Mouse (Mus musculus) T-helper 2 cell (primary cell): Measurements from ENCODE around the gene Mgea5.

Experiments
- in situ Hi-C: fragments of 300-600 bp; cut with MboI, MseI; formaldehyde crosslinking; loops from one replicate; pipeline ENCODE4 v1.15.1; 2025; ENCODE audit warnings: high pct_unique_total_duplicates

The Mgea5 gene

DNA sequence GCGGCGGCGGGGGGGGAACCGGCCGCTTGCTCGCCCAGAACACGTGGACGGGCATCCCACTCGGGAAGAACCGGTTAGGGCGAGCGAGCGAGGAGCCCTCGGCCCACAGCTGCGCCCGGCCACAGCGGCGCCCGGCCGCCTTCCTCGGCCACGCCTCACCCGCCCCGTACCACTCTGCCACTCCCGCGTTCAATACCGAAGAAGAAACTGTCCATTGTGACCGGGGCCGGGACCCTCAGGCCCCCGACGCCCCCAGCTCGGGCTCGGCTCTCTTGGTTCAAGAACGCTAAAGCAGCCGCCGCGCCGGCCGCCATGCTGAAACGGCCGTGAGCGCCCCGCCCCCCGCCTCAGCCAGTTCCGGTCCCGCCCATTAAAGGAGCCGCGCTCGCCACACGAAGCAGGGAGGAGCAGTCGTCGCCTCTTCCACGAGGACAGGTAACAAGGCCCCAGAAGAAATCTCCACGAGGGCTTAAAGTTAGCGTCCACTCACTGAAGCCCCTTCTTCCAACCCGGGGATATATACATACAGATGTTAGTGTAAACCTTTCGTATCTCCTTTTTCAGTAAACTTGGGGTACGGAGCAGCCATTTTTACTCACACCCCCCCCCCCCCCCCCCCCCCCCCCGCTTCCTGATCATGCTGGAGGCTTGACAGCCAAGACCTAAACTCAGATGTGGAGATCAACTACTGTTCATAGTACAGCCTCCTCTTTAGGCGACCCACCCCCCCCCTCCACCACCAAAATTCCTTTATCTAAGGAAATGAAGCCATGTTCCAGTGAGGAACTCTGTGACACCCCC is 34.2 kb downstream of the Mgea5 start, which contains the start of gene Npm3:
TSS of gene Npm3 (minus strand) at position 349 of the 801 bp plus-strand sequence.
- in situ Hi-C loops: loop anchor here (5.0 to 10.0 kb wide), 2 partner anchors 177 to 535 kb away; no protein-coding TSS in a partner anchor

DNA sequence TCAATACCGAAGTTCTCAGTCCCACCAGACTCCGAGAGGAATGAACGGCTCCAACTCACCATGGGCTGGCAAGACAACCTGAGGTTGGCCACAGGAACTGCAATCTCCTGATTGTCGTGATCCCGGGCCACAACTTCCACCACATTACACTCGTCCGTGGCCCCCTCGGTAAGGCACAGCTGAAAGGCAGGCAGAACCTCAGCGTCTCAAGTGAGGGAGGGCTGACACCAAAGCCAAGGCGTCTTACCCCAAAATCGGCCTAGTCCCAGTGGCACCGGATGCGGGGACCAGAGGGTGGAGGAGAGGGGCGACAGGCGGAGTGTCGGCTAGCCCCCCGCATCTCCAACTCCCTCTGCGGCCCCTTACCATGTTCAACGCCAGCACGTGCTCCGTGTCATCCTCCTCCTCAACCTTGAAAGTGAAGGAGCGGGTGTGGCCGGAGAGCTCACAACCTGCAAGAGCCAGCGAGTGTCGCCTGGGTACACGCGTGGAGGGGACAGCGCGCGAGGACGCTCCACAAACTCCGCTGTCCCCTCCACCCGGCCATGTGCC is 34.9 kb downstream of the Mgea5 start:
- in situ Hi-C loops: loop anchor here (5.0 to 10.0 kb wide), 2 partner anchors 176 to 534 kb away; no protein-coding TSS in a partner anchor

DNA sequence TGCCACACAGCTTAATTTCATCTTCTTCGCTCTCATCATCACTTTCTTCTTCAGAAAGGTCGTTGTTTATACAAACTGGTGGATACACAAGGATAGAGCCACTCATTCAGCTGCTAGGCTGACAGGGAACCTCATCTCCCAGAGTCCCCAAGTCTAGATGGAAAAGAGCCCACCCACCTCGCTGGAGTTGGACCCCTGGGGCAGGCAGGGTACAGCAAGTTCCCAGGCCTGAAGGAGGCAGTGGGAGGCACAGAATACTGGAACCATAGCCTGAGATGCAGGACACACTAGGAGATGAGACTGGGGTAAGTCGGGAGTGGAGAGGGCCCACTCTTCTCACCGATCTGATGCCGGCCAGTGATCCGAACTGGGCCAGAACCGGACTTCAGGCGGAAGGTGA is 35.4 kb downstream of the Mgea5 start:
- in situ Hi-C loops: loop anchor here (5.0 to 10.0 kb wide), 2 partner anchors 176 to 533 kb away; no protein-coding TSS in a partner anchor

DNA sequence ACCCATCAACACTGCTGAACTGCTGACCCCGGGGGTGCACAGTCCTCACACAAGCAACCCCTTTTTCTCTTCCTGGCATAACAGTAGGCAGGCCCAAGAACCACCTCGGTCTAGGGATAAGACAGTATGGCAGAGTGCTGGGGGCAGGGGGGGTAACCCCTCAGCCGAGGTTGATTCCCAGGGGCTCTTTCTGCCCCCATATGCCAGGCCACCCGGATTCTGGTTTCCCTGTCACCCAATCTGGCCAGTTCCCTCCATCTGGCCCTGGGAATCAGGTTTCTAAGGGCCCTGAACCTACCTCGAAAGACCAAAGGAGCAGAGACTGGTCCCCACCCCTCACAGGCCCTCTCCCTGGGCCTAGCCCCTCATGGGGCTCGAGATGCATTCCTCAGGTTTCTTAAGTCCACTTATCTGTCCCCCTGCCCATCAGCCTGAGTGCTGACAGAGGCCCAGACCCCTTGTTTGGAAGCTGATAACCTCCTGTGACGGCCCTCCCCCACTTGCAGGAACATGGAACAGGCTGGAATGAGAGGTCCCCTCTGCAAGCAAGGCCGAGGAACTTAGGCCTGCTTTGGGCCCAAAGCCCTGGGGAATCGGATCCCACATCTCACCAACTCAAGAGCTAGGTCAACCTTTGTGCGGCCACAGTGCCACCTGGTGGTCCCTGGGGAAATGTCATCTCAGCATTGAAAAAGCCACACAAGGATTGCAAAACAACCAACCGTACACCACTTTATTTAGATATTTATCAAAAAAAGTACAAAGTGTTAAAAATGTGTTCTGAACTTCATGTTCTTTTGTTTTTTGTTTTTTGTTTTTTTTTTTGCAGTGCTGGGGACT is 36.4 kb downstream of the Mgea5 start:
- in situ Hi-C loops: loop anchor here (5.0 to 10.0 kb wide), 2 partner anchors 175 to 532 kb away; no protein-coding TSS in a partner anchor

DNA sequence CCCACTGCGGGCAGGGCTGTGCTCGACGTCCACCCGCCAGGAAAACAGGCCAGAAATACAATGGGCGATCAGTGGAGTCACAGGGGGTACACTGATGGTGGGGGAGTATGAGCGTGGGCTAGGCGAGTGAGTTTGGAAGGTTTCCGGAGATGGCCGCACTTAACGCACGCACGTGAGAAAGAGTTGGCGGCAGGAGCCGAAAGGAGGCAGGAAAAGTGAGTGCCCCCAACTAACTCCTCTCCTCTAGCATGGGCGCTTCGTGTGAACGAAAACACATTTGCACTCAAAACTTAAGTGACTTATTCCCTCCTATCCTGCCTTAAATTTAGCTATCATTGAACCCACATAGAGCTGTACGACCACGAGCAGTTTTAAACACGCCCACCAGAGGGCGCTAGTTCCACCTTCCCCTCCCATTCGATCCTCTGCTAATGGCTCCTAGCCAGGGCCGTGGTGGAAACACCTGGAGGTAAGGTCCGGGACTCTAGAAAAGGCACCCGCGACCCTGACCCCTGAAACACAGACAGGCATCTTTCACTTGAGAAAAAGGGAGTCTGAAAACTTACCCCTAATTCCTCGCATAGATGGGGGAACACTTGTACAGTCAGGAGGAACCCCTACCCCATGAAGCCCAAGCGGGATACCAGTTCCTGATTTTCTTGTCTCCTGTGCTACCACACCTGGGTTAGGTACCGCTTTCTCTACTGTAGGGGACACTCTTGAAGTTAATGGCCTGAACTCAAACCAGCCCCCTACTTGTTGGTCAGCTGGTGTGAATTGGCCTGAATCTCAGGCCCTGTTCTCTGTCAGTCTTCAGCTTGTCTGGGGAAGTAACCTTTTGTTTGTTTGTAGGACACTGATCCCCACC is 37.2 kb downstream of the Mgea5 start:
- in situ Hi-C loops: loop anchor here (5.0 to 10.0 kb wide), 2 partner anchors 174 to 532 kb away; no protein-coding TSS in a partner anchor

DNA sequence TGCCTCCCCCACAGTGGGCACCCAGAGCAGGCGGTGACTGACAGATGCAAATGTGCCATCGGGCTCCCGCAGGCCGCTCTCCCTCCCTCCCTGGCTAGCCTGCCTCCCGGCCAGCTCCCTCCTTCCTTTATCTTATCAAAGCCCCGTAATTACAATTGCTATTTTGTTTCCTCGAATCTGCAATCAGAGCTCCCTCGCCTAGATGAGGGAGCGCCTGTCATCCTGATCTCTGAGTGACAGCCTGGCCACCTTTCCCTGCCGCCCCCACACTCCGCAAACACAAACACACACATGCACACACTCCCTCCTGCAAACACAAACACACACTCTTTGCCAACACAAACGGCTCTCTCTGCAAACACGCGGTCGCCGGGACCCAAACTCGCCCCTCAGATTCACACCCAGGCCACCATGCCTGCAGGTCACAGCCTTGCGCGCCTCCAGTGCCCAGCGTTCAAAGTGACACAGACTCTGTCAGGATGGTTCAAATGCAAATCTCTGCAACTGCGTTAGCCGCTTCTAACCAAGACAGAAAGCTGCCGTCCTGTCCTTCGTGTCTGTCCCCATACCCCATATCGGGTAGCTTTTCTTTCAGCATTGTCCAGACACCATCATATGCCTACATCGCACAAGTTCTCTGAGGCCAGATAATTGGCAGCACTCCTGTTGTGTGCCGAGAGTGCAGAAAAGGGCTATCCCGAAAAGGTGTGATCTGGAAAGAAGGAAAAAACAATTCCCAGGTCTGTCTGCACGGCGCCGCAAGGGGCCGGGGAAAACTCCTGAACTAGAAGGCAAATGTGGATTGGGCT is 38.1 kb downstream of the Mgea5 start:
- in situ Hi-C loops: loop anchor here (5.0 to 10.0 kb wide), 2 partner anchors 173 to 531 kb away; no protein-coding TSS in a partner anchor

DNA sequence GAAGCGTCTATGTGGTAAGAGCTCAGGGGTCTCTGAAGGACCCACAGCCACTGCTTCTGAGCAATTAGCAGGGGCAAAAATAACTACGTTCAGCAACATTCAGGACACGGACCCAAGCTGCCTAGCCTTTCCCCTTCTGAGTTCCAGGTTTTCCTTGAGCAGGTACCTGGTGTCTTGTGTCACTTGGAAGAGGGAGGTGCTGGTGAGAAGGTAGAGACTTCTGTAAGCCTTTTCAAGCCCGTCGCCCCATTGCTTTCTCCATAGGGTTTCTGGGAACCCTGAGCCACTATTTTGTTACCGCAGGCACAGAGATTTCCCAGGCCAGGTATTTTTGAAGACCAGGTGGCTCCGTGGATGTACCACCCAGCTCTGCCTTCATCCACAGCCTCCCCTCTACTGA is 40.0 kb downstream of the Mgea5 start:
- in situ Hi-C loops: loop anchor here (10.0 kb wide), 1 partner anchor 529 kb away; no protein-coding TSS in a partner anchor

DNA sequence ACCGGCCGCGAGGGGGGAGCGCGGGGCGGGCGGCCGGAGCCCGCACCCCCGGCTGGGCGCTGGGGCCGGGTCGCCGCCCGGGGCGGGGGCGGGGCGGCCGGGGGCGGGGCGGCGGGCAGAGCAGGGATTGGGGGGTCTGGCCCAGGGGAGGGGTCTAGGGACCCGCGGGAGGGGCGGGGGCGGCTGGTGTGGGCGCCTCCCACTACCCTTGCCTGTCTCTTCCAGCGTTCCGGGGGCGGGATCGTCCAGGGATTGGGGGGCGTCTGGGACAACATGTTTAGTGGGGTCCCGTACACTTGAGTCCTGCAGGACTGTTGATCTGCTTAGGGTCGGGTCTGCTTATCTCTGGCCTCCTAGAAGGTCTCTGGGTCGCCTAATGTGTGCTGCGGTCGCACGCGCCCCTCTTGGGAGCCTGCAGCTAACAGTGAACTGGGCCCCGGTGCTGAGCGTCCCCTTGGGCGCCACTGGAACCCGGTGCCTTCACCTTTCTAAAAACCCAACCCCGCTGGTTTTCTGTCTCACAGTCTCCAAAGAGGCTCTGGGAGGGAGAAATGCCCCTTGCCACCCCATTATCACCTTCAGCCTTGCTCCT is 40.6 kb downstream of the Mgea5 start:
- in situ Hi-C loops: loop anchor here (10.0 kb wide), 1 partner anchor 528 kb away; no protein-coding TSS in a partner anchor

DNA sequence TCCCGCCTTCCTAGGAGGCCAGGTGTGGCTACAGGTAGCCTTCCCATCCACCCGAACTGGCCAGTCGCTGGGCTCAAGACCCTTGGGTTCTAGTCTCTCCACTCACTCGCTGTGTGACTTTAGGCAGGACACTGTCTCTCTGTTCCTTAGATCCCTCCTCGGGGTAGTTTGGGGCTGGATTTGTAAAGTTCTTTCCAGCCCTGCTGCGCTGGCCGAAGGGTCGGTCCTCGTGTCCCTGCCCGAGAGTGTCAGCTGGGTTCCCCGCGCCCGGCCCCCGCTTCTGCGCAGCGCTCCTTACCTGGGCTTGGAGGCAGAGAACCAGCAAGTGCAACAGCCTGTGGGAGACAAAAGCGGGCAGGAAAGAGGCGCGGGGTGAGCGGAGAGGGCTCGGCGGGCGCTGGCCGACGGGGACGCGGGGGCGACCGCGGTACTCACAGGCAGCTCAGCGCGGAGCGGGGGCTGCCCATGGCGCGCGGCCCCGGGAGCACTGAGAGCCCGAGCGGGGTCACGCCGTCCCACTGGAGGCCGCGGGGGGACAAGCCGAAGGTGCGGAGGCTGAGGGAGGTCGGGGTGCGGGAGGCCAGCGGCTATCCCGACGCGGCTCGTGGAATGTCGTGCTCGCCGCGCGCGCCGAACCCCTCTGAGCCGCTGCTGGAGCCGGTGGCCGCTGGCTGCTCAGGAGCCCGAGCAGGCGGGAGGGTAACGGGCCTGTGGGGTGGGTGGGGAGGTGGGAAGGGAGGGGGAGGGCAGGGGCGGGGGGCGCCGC is 41.2 kb downstream of the Mgea5 start, which contains the start of gene Fgf8:
TSS of gene Fgf8 (minus strand) at position 698 of the 766 bp plus-strand sequence.
- in situ Hi-C loops: loop anchor here (10.0 kb wide), 1 partner anchor 528 kb away; no protein-coding TSS in a partner anchor

DNA sequence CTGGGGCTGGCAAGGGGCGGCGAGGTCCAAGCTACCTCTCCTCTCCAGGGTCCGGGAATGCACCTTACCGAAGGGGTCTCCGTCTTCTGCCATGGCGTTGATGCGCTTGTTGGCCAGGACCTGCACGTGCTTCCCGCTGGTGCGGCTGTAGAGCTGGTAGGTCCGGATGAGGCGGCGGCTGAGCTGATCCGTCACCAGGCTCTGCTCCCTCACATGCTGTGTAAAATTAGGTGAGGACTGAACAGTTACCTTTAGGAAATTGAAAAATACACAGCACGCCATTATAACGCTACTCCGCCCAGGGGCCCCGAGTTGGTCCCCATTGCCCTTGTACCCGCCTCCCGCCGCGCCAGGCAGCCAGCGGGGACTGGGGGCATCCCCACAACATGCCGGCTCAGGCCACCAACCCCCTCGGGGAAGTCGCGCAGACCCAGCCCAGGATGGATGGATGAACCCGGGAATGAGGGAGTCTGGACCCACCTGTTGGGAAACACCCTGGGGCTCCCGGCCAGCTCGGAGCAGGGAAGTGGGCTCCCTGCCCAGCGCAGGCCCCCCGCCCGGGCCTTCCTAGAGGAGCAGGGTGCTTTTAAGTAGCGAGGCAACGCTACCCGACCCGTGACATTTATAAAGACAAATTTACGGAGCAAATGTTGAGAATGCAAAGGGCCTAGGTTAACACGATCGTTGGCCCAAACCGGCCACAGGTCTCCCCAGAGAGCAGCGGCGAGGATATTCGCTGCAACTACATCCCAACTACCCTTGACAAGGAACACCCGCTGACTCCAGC is 42.0 kb downstream of the Mgea5 start:
- in situ Hi-C loops: loop anchor here (10.0 kb wide), 1 partner anchor 527 kb away; no protein-coding TSS in a partner anchor

DNA sequence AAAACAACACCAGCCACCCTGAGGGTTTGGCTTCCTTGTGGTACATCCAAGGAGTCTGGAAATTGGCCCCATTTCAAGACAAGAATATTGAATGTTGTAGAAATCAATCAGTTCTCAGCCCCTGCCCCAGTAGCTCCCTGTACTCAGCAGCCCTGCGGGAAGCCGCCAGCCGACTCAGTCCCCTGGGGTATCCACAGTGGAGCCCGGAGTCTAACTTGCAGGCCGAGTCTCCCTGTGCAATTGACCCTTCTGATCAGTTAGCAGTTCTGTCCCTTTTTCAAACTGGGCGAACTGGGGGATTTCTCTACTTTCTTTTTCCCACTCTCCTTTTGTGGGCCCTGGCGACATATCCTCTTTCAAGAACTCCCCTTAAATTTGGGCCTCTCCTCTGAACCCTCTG is 42.8 kb downstream of the Mgea5 start:
- in situ Hi-C loops: loop anchor here (10.0 kb wide), 1 partner anchor 526 kb away; no protein-coding TSS in a partner anchor

DNA sequence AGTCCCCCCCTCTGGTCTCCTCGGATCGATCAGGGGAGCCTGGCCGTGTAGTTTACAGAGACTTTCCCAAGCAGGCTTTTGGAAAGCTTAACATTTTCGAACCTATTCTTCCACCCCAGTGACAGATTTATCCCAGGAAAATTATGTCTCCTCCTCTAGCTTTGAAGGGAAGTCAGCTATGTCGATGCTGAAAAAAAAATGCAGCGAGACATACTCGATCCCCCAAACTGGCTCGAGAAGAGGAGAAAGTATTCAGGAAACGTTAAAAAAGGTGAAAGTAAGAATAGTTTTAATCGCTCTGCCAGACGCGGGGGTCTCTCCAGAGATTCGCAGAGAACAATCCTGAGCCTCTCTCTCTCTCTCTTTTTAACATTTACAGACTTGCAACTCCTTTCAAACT is 43.4 kb downstream of the Mgea5 start:
- in situ Hi-C loops: loop anchor here (10.0 kb wide), 1 partner anchor 525 kb away; no protein-coding TSS in a partner anchor

DNA sequence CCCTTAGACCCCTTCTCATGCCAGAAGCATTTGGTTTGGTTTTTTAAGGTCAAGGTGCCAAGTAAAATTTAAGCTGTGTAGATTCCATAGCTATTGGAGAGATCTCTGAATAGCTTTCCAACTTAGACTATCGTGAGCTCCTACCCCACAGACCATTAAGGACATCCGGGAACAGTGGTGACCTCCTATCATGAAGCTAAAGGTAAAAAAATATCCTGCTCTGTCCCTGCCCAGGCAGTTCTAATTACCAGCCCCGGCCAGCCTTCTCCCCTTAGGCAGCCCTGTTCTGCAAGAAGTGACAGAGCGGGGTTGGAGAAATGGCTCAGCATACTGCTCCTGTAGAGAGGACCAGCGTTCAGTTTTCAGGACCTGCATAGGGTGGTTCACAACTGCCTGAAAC is 45.1 kb downstream of the Mgea5 start:
- in situ Hi-C loops: no loop called here

DNA sequence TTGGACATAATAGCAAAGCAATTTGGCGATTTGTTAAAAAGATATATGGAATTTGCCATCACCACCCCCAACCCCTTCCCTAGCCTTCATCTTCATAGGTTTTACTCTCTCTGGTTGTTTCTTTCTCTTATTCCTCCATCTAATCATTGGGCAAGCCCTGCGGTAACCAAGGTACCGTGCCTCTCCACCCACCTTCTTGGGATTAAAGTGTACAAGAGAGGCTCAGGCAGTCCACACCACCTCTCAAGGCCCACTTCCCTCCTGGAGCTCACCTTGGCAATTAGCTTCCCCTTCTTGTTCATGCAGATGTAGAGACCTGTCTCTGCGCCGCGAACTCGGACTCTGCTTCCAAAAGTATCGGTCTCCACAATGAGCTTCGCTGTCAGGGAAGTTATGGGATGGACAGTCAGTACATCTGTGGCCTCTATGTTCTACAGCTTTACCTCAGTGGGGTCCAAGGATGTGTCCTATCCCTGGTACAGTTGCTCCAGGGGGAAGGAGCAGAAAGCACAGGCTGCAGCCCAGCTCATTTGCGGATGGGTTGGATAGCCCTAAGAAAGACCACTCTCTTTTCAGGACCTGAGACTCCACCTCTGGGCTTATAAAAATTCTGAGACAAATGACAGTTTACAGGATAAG is 45.7 kb downstream of the Mgea5 start:
- in situ Hi-C loops: no loop called here

DNA sequence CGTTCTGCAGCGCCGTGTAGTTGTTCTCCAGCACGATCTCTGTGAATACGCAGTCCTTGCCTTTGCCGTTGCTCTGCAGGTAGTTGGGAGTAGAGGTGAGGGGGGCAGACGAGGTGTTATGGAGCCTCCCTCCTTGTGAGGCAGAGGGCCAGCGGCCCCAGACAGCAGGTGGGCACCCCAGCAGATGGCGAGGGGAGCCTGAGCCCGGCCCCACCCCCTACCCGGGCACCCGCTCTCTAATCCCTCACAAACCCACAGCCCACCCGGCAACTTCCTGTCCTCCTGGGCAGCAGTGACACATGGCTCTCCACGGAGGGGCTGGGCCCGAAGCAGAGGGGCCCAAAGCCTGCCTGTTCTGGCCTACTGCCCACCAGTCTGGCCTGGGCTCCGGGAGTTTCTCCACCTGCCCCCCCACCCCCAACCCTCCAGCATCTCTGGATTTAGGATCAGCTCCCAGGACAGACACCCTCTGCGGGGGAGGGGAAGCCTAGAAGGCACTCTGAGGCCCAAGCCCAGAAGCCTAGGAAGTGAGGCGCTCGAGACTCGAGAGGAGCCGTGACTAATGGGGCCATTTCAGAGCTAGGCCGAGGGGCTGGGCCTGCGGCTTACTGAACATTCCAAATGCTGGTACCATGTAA is 46.3 kb downstream of the Mgea5 start:
- in situ Hi-C loops: no loop called here

DNA sequence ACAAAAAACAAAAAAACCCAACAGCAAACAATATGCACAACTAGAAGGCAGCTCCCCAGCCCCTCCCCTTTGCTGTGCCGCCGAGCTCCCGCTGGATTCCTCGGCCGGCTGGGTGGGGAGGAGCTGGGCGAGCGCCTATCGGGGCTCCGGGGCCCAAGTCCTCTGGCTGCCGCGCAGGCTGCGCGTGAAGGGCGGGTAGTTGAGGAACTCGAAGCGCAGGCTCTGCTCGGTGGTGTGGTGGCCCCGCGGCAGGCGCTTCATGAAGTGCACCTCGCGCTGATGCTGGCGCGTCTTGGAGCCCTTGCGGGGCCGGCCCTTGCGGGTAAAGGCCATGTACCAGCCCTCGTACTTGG is 46.8 kb downstream of the Mgea5 start:
- in situ Hi-C loops: no loop called here

DNA sequence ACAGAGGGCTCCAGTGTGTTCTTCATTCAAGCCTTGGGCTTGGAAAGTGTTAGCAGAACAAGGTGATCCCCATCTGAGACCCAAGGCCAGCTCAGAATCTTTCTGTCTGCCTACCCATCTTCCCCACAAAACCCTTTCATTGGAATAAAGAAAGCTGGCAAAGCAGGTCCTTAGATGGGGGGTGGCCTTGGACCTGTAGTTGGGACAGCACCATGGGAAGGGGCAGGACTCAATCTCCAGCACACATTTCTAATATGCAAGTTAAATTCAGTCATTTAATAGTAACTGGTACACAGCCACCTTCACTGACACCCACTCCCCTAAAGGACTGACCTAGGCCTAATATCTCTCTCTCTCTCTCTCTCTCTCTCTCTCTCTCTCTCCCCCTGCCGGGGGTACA is 47.4 kb downstream of the Mgea5 start:
- in situ Hi-C loops: no loop called here
